Mouse (Mus musculus) mouse embryonic stem cell (cell line): ENCODE results near the gene Macrod2.

Source experiments
- in situ Hi-C, 2 experiments: fragments of 300-500 bp; cut with MboI; formaldehyde crosslinking; loops; 1 replicate in 1 of 2; 3 replicates in 1 of 2; pipeline ENCODE4 v1.14.3; 2019 to 2020; ENCODE audit warnings: low sequenced_read_pairs in 2 of 2, low pct_unique_long_range_greater_than_20kb in 1 of 2, mixed read lengths in 1 of 2; ENCODE audit not compliant: unreplicated experiment in 1 of 2

The Macrod2 gene

GRCm38 (mm10) chr2:140839880-140840279 lies 444.8 kb downstream of the Macrod2 start:
- in situ Hi-C loops: no loop called here

- in situ Hi-C loops: no loop called here
These were observed 448.9 kb downstream of the Macrod2 start for GRCm38 (mm10) chr2:140844030-140844429.

GRCm38 (mm10) chr2:140847817-140848428 lies 452.8 kb downstream of the Macrod2 start:
- in situ Hi-C loops: no loop called here

GRCm38 (mm10) chr2:140853538-140853937 lies 458.4 kb downstream of the Macrod2 start:
- in situ Hi-C loops: no loop called here

GRCm38 (mm10) chr2:140861356-140861755 lies 466.2 kb downstream of the Macrod2 start:
- in situ Hi-C loops: no loop called here

GRCm38 (mm10) chr2:140862736-140863135 lies 467.6 kb downstream of the Macrod2 start:
- in situ Hi-C loops: no loop called here

- in situ Hi-C loops: no loop called here
These were observed 470.5 kb downstream of the Macrod2 start for GRCm38 (mm10) chr2:140865636-140866035.

GRCm38 (mm10) chr2:140867116-140867515 lies 472.0 kb downstream of the Macrod2 start:
- in situ Hi-C loops: no loop called here

GRCm38 (mm10) chr2:140885176-140885575 lies 490.1 kb downstream of the Macrod2 start:
- in situ Hi-C loops: no loop called here

- in situ Hi-C loops: no loop called here
These were observed 495.6 kb downstream of the Macrod2 start for GRCm38 (mm10) chr2:140890683-140891082.

- in situ Hi-C loops: no loop called here
These were observed 501.4 kb downstream of the Macrod2 start for GRCm38 (mm10) chr2:140896396-140897082.

GRCm38 (mm10) chr2:140898408-140898985 lies 503.4 kb downstream of the Macrod2 start:
- in situ Hi-C loops: no loop called here

- in situ Hi-C loops: no loop called here
These were observed 510.2 kb downstream of the Macrod2 start for GRCm38 (mm10) chr2:140905331-140905730.

GRCm38 (mm10) chr2:140906123-140906522 lies 511.0 kb downstream of the Macrod2 start:
- in situ Hi-C loops: no loop called here

- in situ Hi-C loops: no loop called here
These were observed 516.4 kb downstream of the Macrod2 start for GRCm38 (mm10) chr2:140911463-140911862.

GRCm38 (mm10) chr2:140912179-140912578 lies 517.1 kb downstream of the Macrod2 start:
- in situ Hi-C loops: no loop called here

GRCm38 (mm10) chr2:140912931-140913330 lies 517.8 kb downstream of the Macrod2 start:
- in situ Hi-C loops: no loop called here

GRCm38 (mm10) chr2:140913679-140914412 lies 518.7 kb downstream of the Macrod2 start:
- in situ Hi-C loops: no loop called here

- in situ Hi-C loops: no loop called here
These were observed 531.8 kb downstream of the Macrod2 start for GRCm38 (mm10) chr2:140926922-140927321.
